Mouse (Mus musculus) thymus, adult 18-20 months (tissue): ENCODE measurements at regions not wholly inside any gene's neighbourhood (a gene's known extent, or its start where the extent isn't known, plus 50 kb on each side); places are given as distances from the start of the nearest gene placed in this dataset.
A peak's percentile ranks its signal among the peaks of the same experiment; 100 is the strongest.

ENCODE experiments used
- DNase-seq, 2 experiments: peaks; one replicate each; pipeline ENCODE4 v3.0.0; 2022; ENCODE audit warnings: mixed read lengths in 2 of 2

- no peak for DNase-seq
These were observed 240.9 kb upstream of the Stt3b start for GRCm38 (mm10) chr9:115551080-115551479.

DNA sequence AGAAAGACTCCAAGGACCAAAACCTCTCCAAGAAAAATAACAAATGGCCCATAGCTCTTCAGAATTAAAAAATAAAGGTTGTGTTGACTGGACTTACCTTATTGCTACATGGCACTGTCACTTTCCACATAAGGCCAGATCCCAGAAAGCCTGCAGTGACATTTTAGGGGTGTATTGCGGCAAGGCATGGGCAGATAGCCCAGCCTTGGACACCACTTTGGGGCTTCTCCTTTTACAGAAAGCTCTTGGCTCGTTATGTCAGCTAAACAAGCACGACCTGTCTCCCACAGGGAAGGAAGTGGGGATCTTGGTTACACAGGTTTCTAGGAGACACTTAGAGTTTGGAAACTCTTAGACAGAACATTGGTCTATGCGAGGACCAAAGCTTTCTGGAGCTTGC is 241.3 kb upstream of the Stt3b start:
- DNase-seq = no peak

GRCm38 (mm10) chr9:115558131-115558530 is 247.9 kb upstream of the Stt3b start:
- no peak for DNase-seq

DNA sequence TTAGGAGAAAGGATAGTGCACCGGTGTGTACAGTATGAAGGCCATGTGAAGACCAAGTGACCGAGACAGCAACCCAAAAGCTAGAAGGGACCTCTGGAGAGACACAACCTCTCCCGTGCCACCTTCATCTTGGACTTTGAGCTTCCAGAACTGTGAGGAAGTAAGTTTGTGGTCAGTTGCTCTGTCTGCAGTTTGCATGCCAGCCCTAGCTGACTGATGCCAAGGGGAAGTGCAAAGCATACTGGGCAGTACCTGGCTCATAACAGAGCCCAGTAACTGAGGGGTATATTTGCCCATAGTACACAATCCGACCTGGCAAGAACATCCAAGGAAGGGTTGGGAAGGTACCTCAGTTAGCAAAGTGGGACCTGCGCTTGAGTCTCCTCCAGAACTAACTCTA is 249.3 kb upstream of the Stt3b start:
- no peak for DNase-seq

DNA sequence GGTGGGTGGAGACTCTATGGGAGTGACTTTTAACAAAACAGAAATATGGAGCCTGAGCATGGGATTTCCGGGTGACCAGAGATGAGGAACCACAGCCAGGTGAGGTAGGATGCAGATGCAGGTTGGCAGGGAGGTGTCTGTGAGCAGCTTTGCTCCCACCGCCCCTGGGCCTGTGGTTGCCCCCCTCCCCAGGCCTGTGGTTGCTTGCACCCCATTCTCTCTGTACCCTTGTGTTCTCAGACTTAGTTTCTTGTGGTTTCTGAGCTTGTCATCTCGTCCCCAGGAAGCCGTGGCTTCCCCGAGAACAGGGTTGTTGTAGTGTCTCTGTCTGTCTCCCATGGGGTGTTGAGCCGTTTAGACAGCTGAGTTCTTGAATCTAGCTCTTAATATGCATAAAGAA is 251.0 kb upstream of the Stt3b start:
- peak; percentile 72 to 82 for DNase-seq

- no peak for DNase-seq
These were observed 252.6 kb upstream of the Stt3b start for GRCm38 (mm10) chr9:115562783-115563182.

GRCm38 (mm10) chr9:115564366-115564765 is 254.1 kb upstream of the Stt3b start:
- no peak for DNase-seq

DNA sequence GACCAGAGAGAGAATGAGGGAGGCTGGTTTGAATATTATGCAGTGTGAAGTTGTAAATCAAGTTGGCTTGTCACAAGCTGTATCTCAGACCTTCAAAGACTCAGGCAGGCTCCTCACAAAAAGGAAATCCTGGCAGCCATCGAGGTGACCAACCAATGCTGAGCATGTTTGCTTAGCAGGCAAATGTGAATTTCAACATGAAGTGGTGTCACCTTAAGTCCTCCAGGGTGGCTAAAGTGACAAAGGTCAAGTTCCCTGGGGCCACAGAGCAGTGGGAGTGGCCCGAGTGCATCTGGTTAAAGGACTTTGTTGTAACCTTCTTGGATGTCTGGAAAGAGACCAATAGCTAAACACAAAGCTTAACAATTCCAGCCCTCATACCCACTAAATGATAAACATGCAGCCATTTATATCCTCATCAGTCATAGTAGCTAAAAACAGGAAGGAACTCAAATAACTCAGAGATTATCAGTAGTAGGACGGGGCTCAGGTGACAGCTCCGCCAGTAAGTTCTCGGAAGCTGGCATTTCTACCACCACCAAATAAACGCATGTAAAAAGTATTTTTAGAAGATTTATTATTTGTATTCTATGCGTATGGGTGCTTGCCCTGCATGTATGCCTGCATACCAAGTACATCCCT is 258.6 kb upstream of the Stt3b start:
- no peak for DNase-seq

- no peak for DNase-seq
These were observed 260.8 kb upstream of the Stt3b start for GRCm38 (mm10) chr9:115570998-115571397.

DNA sequence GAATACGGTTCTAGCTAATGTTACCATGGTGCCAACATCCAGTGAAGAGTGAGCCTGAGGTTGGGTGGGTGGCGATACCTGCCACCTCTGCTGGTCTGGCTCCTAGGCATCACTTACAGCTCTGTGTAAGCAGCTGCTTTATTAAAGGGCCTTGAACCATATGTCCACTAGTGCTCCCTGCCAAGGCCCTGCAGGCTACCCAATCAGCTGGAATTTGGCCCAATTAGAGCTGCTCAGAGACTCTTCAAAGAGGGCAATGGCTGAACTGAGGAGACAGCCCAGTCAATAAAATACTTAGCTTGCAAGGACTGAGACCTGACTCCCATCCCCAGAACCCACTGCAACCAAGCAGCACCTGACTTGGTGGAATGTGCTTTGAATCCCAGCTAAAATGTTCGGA is 270.9 kb upstream of the Stt3b start:
- DNase-seq = no peak

GRCm38 (mm10) chr9:115583548-115583947 is 273.3 kb upstream of the Stt3b start:
- DNase-seq = no peak

GRCm38 (mm10) chr9:115584874-115585273 is 274.7 kb upstream of the Stt3b start:
- DNase-seq = no peak

DNA sequence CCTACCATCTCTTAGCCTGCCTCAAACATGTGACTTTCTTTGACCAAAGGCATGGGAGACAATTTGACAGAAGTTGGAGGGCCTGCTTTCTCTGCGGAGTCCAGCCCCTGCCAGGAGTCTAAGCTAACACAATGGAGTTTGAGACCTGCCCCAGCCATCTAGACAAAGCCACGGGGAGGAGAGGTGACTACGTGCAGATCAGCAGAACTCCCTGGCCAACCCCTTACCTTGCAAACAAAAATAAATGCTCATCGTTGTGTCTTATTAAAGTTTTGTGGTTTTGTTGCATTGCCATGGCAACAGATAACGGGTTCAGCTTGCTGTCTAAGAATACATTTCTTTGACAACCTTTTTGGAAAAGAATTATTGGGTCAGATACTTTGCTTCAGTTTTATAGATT is 282.2 kb upstream of the Stt3b start:
- no peak for DNase-seq

- no peak for DNase-seq
These were observed 290.0 kb upstream of the Stt3b start for GRCm38 (mm10) chr9:115600228-115600627.

DNA sequence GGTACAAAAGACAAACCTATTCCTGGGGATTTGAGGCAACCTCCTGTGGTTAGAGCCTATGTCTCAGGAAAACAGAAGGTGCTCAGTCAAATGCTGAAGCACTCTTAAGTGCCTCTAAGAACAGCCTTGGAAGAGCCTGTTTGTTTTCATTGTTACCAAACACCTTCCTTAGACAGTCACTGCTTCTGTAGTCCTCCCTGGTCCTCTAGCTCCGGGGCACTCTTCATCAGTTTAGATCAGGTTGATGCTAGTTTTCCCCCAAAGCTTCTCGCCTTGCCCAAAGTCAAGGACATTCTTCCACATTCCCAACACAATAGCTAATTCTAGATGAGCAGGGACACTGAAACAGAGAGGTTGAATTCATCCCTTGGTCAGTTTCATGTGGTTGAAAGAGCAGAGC is 290.6 kb upstream of the Stt3b start:
- no peak for DNase-seq

- DNase-seq = no peak
These were observed 292.6 kb upstream of the Stt3b start for GRCm38 (mm10) chr9:115602772-115603171.

- no peak for DNase-seq
These were observed 294.2 kb upstream of the Stt3b start for GRCm38 (mm10) chr9:115604450-115604849.

- no peak for DNase-seq
These were observed 294.9 kb upstream of the Stt3b start for GRCm38 (mm10) chr9:115604968-115605682.

DNA sequence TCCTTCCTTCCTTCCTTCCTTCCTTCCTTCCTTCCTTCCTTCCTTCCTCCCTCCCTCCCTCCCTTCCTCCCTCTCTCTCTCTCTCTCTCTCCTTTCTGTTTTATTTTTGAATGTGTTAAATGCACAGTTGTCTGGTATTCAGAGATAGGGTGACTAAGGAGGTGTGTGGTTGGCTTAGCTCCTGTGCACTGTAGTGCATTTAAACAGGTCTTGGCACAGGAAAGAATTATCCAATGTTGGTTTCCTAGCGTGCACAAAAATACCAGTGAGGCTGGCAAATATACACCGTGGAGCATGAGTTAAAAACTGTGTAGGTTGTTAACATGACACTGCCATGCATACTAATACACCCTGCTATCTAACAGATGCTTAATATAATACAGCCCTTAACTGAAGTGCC is 297.7 kb upstream of the Stt3b start:
- DNase-seq = no peak

DNA sequence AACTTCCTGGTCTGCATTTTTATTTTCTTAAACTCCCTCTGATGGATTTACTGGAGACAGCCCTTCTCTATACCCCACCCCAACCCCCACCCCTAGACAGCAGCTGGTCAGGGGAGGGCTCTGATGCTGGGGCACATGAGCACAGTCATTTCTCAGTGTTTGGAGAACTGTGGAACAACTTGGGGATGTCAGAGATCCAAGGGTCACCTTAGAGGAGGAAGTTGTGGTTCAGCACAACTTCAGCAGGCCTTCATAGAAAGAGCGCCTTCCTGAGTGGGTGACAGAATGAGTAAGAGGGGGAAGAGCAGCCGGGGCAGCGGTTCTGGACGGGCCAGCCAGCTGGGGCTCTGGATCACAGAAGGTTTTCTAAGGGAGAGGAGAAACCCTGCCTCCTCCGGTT is 298.2 kb upstream of the Stt3b start:
- no peak for DNase-seq

- DNase-seq = no peak
These were observed 299.4 kb upstream of the Gadl1 start for GRCm38 (mm10) chr9:115609904-115610303.

- DNase-seq = peak in 1 of 2 experiments; percentile 66
These were observed 297.5 kb upstream of the Gadl1 start for GRCm38 (mm10) chr9:115611713-115612112.

GRCm38 (mm10) chr9:115612908-115613307 is 296.3 kb upstream of the Gadl1 start:
- DNase-seq = no peak

- DNase-seq = no peak
These were observed 295.2 kb upstream of the Gadl1 start for GRCm38 (mm10) chr9:115614007-115614406.

GRCm38 (mm10) chr9:115617909-115618308 is 291.3 kb upstream of the Gadl1 start:
- peak in 1 of 2 experiments; percentile 45 for DNase-seq
